Mouse (Mus musculus): Measurements from ENCODE around the gene Foxp4. TPM values are rescaled to one million over a fixed set of nuclear protein-coding genes. Genes with fewer than 3 reads are reported as not detected.

The Foxp4 gene
- polyA plus RNA-seq, 1 experiment from 2014 or later = 6.5 TPM

- Histone ChIP-seq H3K4me3 (ENCODE audit: low read length) (no peak overlapping the region), H3K36me3 (ENCODE audit: control insufficient read depth, insufficient read depth) (no peaks in the 10 kb centered on the region), H3K4me2 (ENCODE audit: low read depth, low read length) (no peak overlapping the region), H3K4me1 (ENCODE audit: control insufficient read depth, insufficient read depth, low read length) (no peaks in the 10 kb centered on the region), H3K9me3 (replicated peaks; ENCODE audit: control insufficient read depth, low read length) (no peaks in the 10 kb centered on the region), H3K9ac (ENCODE audit: low read length) (no peak overlapping the region), H3K27ac (ENCODE audit: low read length) (no peak overlapping the region), H3K27me3 (ENCODE audit: control insufficient read depth, insufficient read depth, low read length) (no peaks in the 10 kb centered on the region)
- no peak for ATAC-seq (replicated peaks; ENCODE audit: extremely low read depth, insufficient read depth, low FRiP score)
- WGBS = 55% methylated on average over 6 of the region's 6 CpGs
These were observed 14.4 kb upstream of the Foxp4 start for GRCm38 (mm10) chr17:47938839-47939238.

GRCm38 (mm10) chr17:47937926-47938600 lies 13.6 kb upstream of the Foxp4 start:
- no peak overlapping the region for H3K9ac ChIP-seq (ENCODE audit: low read length)
- no peak overlapping the region for H3K4me2 ChIP-seq (ENCODE audit: low read depth, low read length)
- H3K27me3 ChIP-seq (ENCODE audit: control insufficient read depth, insufficient read depth, low read length) = no peaks in the 10 kb centered on the region
- no peaks in the 10 kb centered on the region for H3K4me1 ChIP-seq (ENCODE audit: control insufficient read depth, insufficient read depth, low read length)
- no peaks in the 10 kb centered on the region for H3K36me3 ChIP-seq (ENCODE audit: control insufficient read depth, insufficient read depth)
- WGBS = 55% methylated on average over 10 of the region's 10 CpGs
- no peaks in the 10 kb centered on the region for H3K9me3 ChIP-seq (replicated peaks; ENCODE audit: control insufficient read depth, low read length)
- no peak overlapping the region for H3K27ac ChIP-seq (ENCODE audit: low read length)
- ATAC-seq (replicated peaks; ENCODE audit: extremely low read depth, insufficient read depth, low FRiP score) = no peak
- no peak overlapping the region for H3K4me3 ChIP-seq (ENCODE audit: low read length)

GRCm38 (mm10) chr17:47936591-47936990 lies 12.1 kb upstream of the Foxp4 start:
- ATAC-seq (replicated peaks; ENCODE audit: extremely low read depth, insufficient read depth, low FRiP score) = no peak
- Histone ChIP-seq H3K9me3 (replicated peaks; ENCODE audit: control insufficient read depth, low read length) (no peaks in the 10 kb centered on the region), H3K4me1 (ENCODE audit: control insufficient read depth, insufficient read depth, low read length) (no peaks in the 10 kb centered on the region), H3K9ac (ENCODE audit: low read length) (no peak overlapping the region), H3K4me3 (ENCODE audit: low read length) (no peak overlapping the region), H3K4me2 (ENCODE audit: low read depth, low read length) (no peak overlapping the region), H3K27ac (ENCODE audit: low read length) (no peak overlapping the region), H3K36me3 (ENCODE audit: control insufficient read depth, insufficient read depth) (no peaks in the 10 kb centered on the region), H3K27me3 (ENCODE audit: control insufficient read depth, insufficient read depth, low read length) (no peaks in the 10 kb centered on the region)
- 80% methylated on average over 4 of the region's 4 CpGs for WGBS

GRCm38 (mm10) chr17:47929431-47929830 lies 5.0 kb upstream of the Foxp4 start:
- 91% methylated on average over 4 of the region's 4 CpGs for WGBS
- no peak for ATAC-seq (replicated peaks; ENCODE audit: extremely low read depth, insufficient read depth, low FRiP score)
- H3K9ac ChIP-seq (ENCODE audit: low read length) = no peak overlapping the region

GRCm38 (mm10) chr17:47925988-47926387 lies 1.5 kb upstream of the Foxp4 start:
- peaks cover 19% of the 10 kb centered on the region for H3K4me1 ChIP-seq (ENCODE audit: control insufficient read depth, insufficient read depth, low read length)
- H3K36me3 ChIP-seq (ENCODE audit: control insufficient read depth, insufficient read depth) = no peaks in the 10 kb centered on the region
- ATAC-seq (replicated peaks; ENCODE audit: extremely low read depth, insufficient read depth, low FRiP score) = no peak
- H3K4me3 ChIP-seq (ENCODE audit: low read length) = no peak overlapping the region
- WGBS = 49% methylated on average over 10 of the region's 10 CpGs
- 0 out of 2 replicates have a peak, but pooled peaks cover 4% of the 10 kb centered on the region for H3K27me3 ChIP-seq (ENCODE audit: control insufficient read depth, insufficient read depth, low read length)
- H3K27ac ChIP-seq (ENCODE audit: low read length) = no peak overlapping the region
- H3K4me2 ChIP-seq (ENCODE audit: low read depth, low read length) = peak overlapping the region; percentile 98; the same call in 1 of the 2 replicates
- no peak overlapping the region for H3K9ac ChIP-seq (ENCODE audit: low read length)
- H3K9me3 ChIP-seq (replicated peaks; ENCODE audit: control insufficient read depth, low read length) = peaks cover 5% of the 10 kb centered on the region; the same call in 1 of the 2 replicates

More at GRCm38 (mm10) chr17:47929431-47929830, 5.0 kb upstream of the Foxp4 start:
- Histone ChIP-seq H3K36me3 (ENCODE audit: control insufficient read depth, insufficient read depth) (no peaks in the 10 kb centered on the region), H3K27ac (ENCODE audit: low read length) (no peak overlapping the region), H3K9me3 (replicated peaks; ENCODE audit: control insufficient read depth, low read length) (peaks cover 5% of the 10 kb centered on the region; the same call in 1 of the 2 replicates), H3K27me3 (ENCODE audit: control insufficient read depth, insufficient read depth, low read length) (no peaks in the 10 kb centered on the region), H3K4me1 (ENCODE audit: control insufficient read depth, insufficient read depth, low read length) (peaks cover 7% of the 10 kb centered on the region), H3K4me2 (ENCODE audit: low read depth, low read length) (no peak overlapping the region), H3K4me3 (ENCODE audit: low read length) (no peak overlapping the region)

- WGBS = 9% methylated on average over 13 of the region's 13 CpGs
- no peak for ATAC-seq (replicated peaks; ENCODE audit: extremely low read depth, insufficient read depth, low FRiP score)
- peak overlapping the region; percentile 97 for H3K4me3 ChIP-seq (ENCODE audit: low read length)
- H3K9me3 ChIP-seq (replicated peaks; ENCODE audit: control insufficient read depth, low read length) = peaks cover 5% of the 10 kb centered on the region; the same call in 1 of the 2 replicates
- H3K9ac ChIP-seq (ENCODE audit: low read length) = peak overlapping the region; percentile 96
- peak overlapping the region; percentile 95 for H3K27ac ChIP-seq (ENCODE audit: low read length)
- H3K36me3 ChIP-seq (ENCODE audit: control insufficient read depth, insufficient read depth) = no peaks in the 10 kb centered on the region
- 0 out of 2 replicates have a peak, but pooled peaks cover 4% of the 10 kb centered on the region for H3K27me3 ChIP-seq (ENCODE audit: control insufficient read depth, insufficient read depth, low read length)
- peak overlapping the region; percentile 98 for H3K4me2 ChIP-seq (ENCODE audit: low read depth, low read length)
- peaks cover 19% of the 10 kb centered on the region for H3K4me1 ChIP-seq (ENCODE audit: control insufficient read depth, insufficient read depth, low read length)
These were observed 988 bp upstream of the Foxp4 start for GRCm38 (mm10) chr17:47925340-47925926.

- ATAC-seq (replicated peaks; ENCODE audit: extremely low read depth, insufficient read depth, low FRiP score) = peak; percentile 42
- Histone ChIP-seq H3K9me3 (replicated peaks; ENCODE audit: control insufficient read depth, low read length) (no peaks in the 10 kb centered on the region), H3K36me3 (ENCODE audit: control insufficient read depth, insufficient read depth) (no peaks in the 10 kb centered on the region), H3K4me3 (ENCODE audit: low read length) (peak overlapping the region; percentile 97), H3K4me2 (ENCODE audit: low read depth, low read length) (peak overlapping the region; percentile 98), H3K27ac (ENCODE audit: low read length) (peak overlapping the region; percentile 95), H3K4me1 (ENCODE audit: control insufficient read depth, insufficient read depth, low read length) (peaks cover 19% of the 10 kb centered on the region), H3K9ac (ENCODE audit: low read length) (peak overlapping the region; percentile 96), H3K27me3 (ENCODE audit: control insufficient read depth, insufficient read depth, low read length) (0 out of 2 replicates have a peak, but pooled peaks cover 4% of the 10 kb centered on the region)
- WGBS = under 1% methylated on average over 62 of the region's 65 CpGs
These were observed 615 bp downstream of the Foxp4 start for GRCm38 (mm10) chr17:47923678-47924382.

- 0 out of 2 replicates have a peak, but pooled peaks cover 4% of the 10 kb centered on the region for H3K27me3 ChIP-seq (ENCODE audit: control insufficient read depth, insufficient read depth, low read length)
- H3K36me3 ChIP-seq (ENCODE audit: control insufficient read depth, insufficient read depth) = no peaks in the 10 kb centered on the region
- peak overlapping the region; percentile 95 for H3K27ac ChIP-seq (ENCODE audit: low read length)
- no peaks in the 10 kb centered on the region for H3K9me3 ChIP-seq (replicated peaks; ENCODE audit: control insufficient read depth, low read length)
- peak overlapping the region; percentile 98 for H3K4me2 ChIP-seq (ENCODE audit: low read depth, low read length)
- peaks cover 19% of the 10 kb centered on the region for H3K4me1 ChIP-seq (ENCODE audit: control insufficient read depth, insufficient read depth, low read length)
- peak overlapping the region; percentile 97 for H3K4me3 ChIP-seq (ENCODE audit: low read length)
- H3K9ac ChIP-seq (ENCODE audit: low read length) = peak overlapping the region; percentile 96
- no peak for ATAC-seq (replicated peaks; ENCODE audit: extremely low read depth, insufficient read depth, low FRiP score)
- under 1% methylated on average over 28 of the region's 28 CpGs for WGBS
These were observed 1.3 kb downstream of the Foxp4 start for GRCm38 (mm10) chr17:47923011-47923677.
